Mouse (Mus musculus) forebrain, embryonic 10.5 days (tissue): ENCODE measurements around the gene Specc1. TPM values are rescaled to one million over a fixed set of nuclear protein-coding genes. Genes with fewer than 3 reads are reported as not detected.
A peak's percentile ranks its signal among the peaks of the same experiment; 100 is the strongest.

ENCODE experiments used
- DNase-seq: peaks from one replicate; pipeline ENCODE4 v3.0.0-alpha.2; 2017; ENCODE audit warnings: low spot score; ENCODE audit errors: extremely low spot score
- H3K27ac ChIP-seq: fragments of 300-500 bp; sonication (generic); 2 replicates; pipeline ENCODE4 v1.5.1; 2016; ENCODE audit warnings: mild to moderate bottlenecking
- H3K27me3 ChIP-seq: fragments of 300-500 bp; sonication (generic); 2 replicates; pipeline ENCODE4 v1.6.1; 2016; ENCODE audit warnings: mild to moderate bottlenecking; ENCODE audit not compliant: poor library complexity, severe bottlenecking
- H3K36me3 ChIP-seq: fragments of 300-500 bp; sonication (generic); replicated peaks from 2 replicates; pipeline ENCODE4 v1.6.1; 2016; ENCODE audit warnings: mild to moderate bottlenecking, moderate library complexity
- H3K4me1 ChIP-seq: fragments of 300-500 bp; sonication (generic); 2 replicates; pipeline ENCODE4 v1.6.1; 2016
- H3K4me3 ChIP-seq: fragments of 300-500 bp; sonication (generic); 2 replicates; pipeline ENCODE4 v1.5.1; 2016; ENCODE audit warnings: mild to moderate bottlenecking, moderate library complexity
- H3K9me3 ChIP-seq: fragments of 300-500 bp; sonication (generic); 2 replicates; pipeline ENCODE4 v1.6.1; 2016; ENCODE audit warnings: mild to moderate bottlenecking, moderate library complexity
- WGBS: fragments of 180-500 bp; shearing (Covaris S2); methylation state at CpG from one replicate; pipeline ENCODE4 v1.1.7; 2016; 5-methylcytosine and 5-hydroxymethylcytosine counted together
- polyA plus RNA-seq: library from polyadenylated mRNA; unstranded; fragments of >200 nt; fragmentation: Nextera tagmentation; extraction: Ambion mirVana; gene quantifications from 2 replicates; pipeline ENCODE4 v1.2.1, GENCODE M21; 2016

Specc1 gene
- polyA plus RNA-seq, 1 experiment from 2014 or later = 12.0 TPM

- DNase-seq = no peak
- H3K36me3 ChIP-seq = no peaks in the 10 kb centered on the region
- no peak overlapping the region for H3K27ac ChIP-seq
- no peak overlapping the region for H3K4me3 ChIP-seq
- 57% methylated on average over 2 of the region's 2 CpGs for WGBS
- H3K4me1 ChIP-seq = peaks cover 8% of the 10 kb centered on the region
- no peaks in the 10 kb centered on the region for H3K9me3 ChIP-seq
- H3K27me3 ChIP-seq = peaks cover 3% of the 10 kb centered on the region; the same call in 1 of the 2 replicates
These were observed 89.4 kb downstream of the Specc1 start for GRCm38 (mm10) chr11:62045964-62046363.

- no peaks in the 10 kb centered on the region for H3K9me3 ChIP-seq
- H3K36me3 ChIP-seq = no peaks in the 10 kb centered on the region
- DNase-seq = peak; percentile 71
- 45% methylated on average over 9 of the region's 9 CpGs for WGBS
- H3K4me1 ChIP-seq = peaks cover 11% of the 10 kb centered on the region
- no peak overlapping the region for H3K27ac ChIP-seq
- peaks cover 23% of the 10 kb centered on the region for H3K27me3 ChIP-seq
- H3K4me3 ChIP-seq = no peak overlapping the region
These were observed 91.5 kb downstream of the Specc1 start for GRCm38 (mm10) chr11:62047817-62048640.

- Histone ChIP-seq H3K36me3 (no peaks in the 10 kb centered on the region), H3K27ac (no peak overlapping the region), H3K4me1 (peaks cover 22% of the 10 kb centered on the region), H3K27me3 (peaks cover 23% of the 10 kb centered on the region), H3K4me3 (no peak overlapping the region), H3K9me3 (no peaks in the 10 kb centered on the region)
- DNase-seq = no peak
These were observed 92.6 kb downstream of the Specc1 start for GRCm38 (mm10) chr11:62049170-62049569.

- WGBS = 57% methylated on average over 8 of the region's 8 CpGs
- H3K27ac ChIP-seq = no peak overlapping the region
These were observed 94.1 kb downstream of the Specc1 start for GRCm38 (mm10) chr11:62050356-62051330.

GRCm38 (mm10) chr11:62051487-62051886 is 94.9 kb downstream of the Specc1 start:
- Histone ChIP-seq H3K27ac (no peak overlapping the region), H3K27me3 (peaks cover 23% of the 10 kb centered on the region), H3K36me3 (no peaks in the 10 kb centered on the region), H3K9me3 (no peaks in the 10 kb centered on the region), H3K4me1 (peaks cover 30% of the 10 kb centered on the region), H3K4me3 (no peak overlapping the region)
- no peak for DNase-seq
- 87% methylated on average over 4 of the region's 4 CpGs for WGBS

More at GRCm38 (mm10) chr11:62050356-62051330, 94.1 kb downstream of the Specc1 start:
- Histone ChIP-seq H3K4me3 (no peak overlapping the region), H3K9me3 (no peaks in the 10 kb centered on the region), H3K4me1 (peaks cover 30% of the 10 kb centered on the region), H3K36me3 (no peaks in the 10 kb centered on the region), H3K27me3 (peaks cover 23% of the 10 kb centered on the region)
- DNase-seq = no peak

GRCm38 (mm10) chr11:62053928-62054327 is 97.4 kb downstream of the Specc1 start:
- Histone ChIP-seq H3K27me3 (peaks cover 23% of the 10 kb centered on the region), H3K9me3 (no peaks in the 10 kb centered on the region), H3K4me1 (peaks cover 35% of the 10 kb centered on the region), H3K4me3 (no peak overlapping the region), H3K27ac (peak overlapping the region; percentile 44; the same call in 1 of the 2 replicates), H3K36me3 (no peaks in the 10 kb centered on the region)
- DNase-seq = peak; percentile 59
- 37% methylated on average over 9 of the region's 9 CpGs for WGBS

- WGBS = 63% methylated on average over 1 of the region's 1 CpGs
- Histone ChIP-seq H3K4me1 (peaks cover 13% of the 10 kb centered on the region), H3K36me3 (no peaks in the 10 kb centered on the region)
These were observed 108.0 kb downstream of the Specc1 start for GRCm38 (mm10) chr11:62064565-62064964.

GRCm38 (mm10) chr11:62065655-62066054 is 109.1 kb downstream of the Specc1 start:
- H3K36me3 ChIP-seq = no peaks in the 10 kb centered on the region
- no peak overlapping the region for H3K27ac ChIP-seq
- H3K27me3 ChIP-seq = no peaks in the 10 kb centered on the region
- no peak for DNase-seq
- H3K4me1 ChIP-seq = peaks cover 20% of the 10 kb centered on the region
- 79% methylated on average over 6 of the region's 6 CpGs for WGBS
- no peak overlapping the region for H3K4me3 ChIP-seq
- no peaks in the 10 kb centered on the region for H3K9me3 ChIP-seq

More at GRCm38 (mm10) chr11:62064565-62064964, 108.0 kb downstream of the Specc1 start:
- no peaks in the 10 kb centered on the region for H3K27me3 ChIP-seq
- no peak for DNase-seq
- H3K9me3 ChIP-seq = no peaks in the 10 kb centered on the region
- H3K27ac ChIP-seq = no peak overlapping the region
- no peak overlapping the region for H3K4me3 ChIP-seq

GRCm38 (mm10) chr11:62069554-62069953 is 113.0 kb downstream of the Specc1 start:
- Histone ChIP-seq H3K36me3 (no peaks in the 10 kb centered on the region), H3K27ac (peak overlapping the region; percentile 67), H3K9me3 (no peaks in the 10 kb centered on the region), H3K4me3 (no peak overlapping the region), H3K4me1 (peaks cover 20% of the 10 kb centered on the region), H3K27me3 (no peaks in the 10 kb centered on the region)
- 36% methylated on average over 2 of the region's 2 CpGs for WGBS
- no peak for DNase-seq

- Histone ChIP-seq H3K27me3 (no peaks in the 10 kb centered on the region), H3K9me3 (no peaks in the 10 kb centered on the region), H3K4me3 (no peak overlapping the region), H3K27ac (no peak overlapping the region; the same call in 1 of the 2 replicates), H3K4me1 (peaks cover 20% of the 10 kb centered on the region), H3K36me3 (no peaks in the 10 kb centered on the region)
- WGBS = 85% methylated on average over 7 of the region's 7 CpGs
- DNase-seq = no peak
These were observed 113.6 kb downstream of the Specc1 start for GRCm38 (mm10) chr11:62070206-62070605.

- H3K36me3 ChIP-seq = no peaks in the 10 kb centered on the region
- peaks cover 21% of the 10 kb centered on the region for H3K4me1 ChIP-seq
- H3K27me3 ChIP-seq = 0 out of 2 replicates have a peak, but pooled peaks cover 4% of the 10 kb centered on the region
- H3K9me3 ChIP-seq = no peaks in the 10 kb centered on the region
- WGBS = 86% methylated on average over 3 of the region's 3 CpGs
- DNase-seq = no peak
- H3K4me3 ChIP-seq = no peak overlapping the region
- no peak overlapping the region for H3K27ac ChIP-seq
These were observed 115.8 kb downstream of the Specc1 start for GRCm38 (mm10) chr11:62072406-62072805.

- H3K9me3 ChIP-seq = no peaks in the 10 kb centered on the region
- no peak for DNase-seq
- H3K27ac ChIP-seq = no peak overlapping the region
- 90% methylated on average over 7 of the region's 7 CpGs for WGBS
- no peaks in the 10 kb centered on the region for H3K36me3 ChIP-seq
- no peak overlapping the region for H3K4me3 ChIP-seq
- peaks cover 8% of the 10 kb centered on the region; the same call in 1 of the 2 replicates for H3K27me3 ChIP-seq
- peaks cover 31% of the 10 kb centered on the region for H3K4me1 ChIP-seq
These were observed 117.1 kb downstream of the Specc1 start for GRCm38 (mm10) chr11:62073575-62074140.
